Mouse (Mus musculus) layer of hippocampus, adult 9-10 months (tissue): ENCODE results near the gene Pigu.

Experiments used
- DNase-seq: peaks from one replicate; pipeline ENCODE4 v3.0.0; 2022; ENCODE audit warnings: low spot score

The Pigu gene

GRCm38 (mm10) chr2:155356971-155357591 lies at the start of gene Pigu:
TSS of gene Pigu (minus strand) at chr2:155357430.
- DNase-seq: peak; percentile 87

- no peak for DNase-seq
Observed at GRCm38 (mm10) chr2:155404635-155405034, 47.4 kb upstream of the Pigu start.

- no peak for DNase-seq
Observed at GRCm38 (mm10) chr2:155401926-155402325, 44.7 kb upstream of the Pigu start.

GRCm38 (mm10) chr2:155400276-155400675 lies 43.0 kb upstream of the Pigu start:
- DNase-seq: no peak

GRCm38 (mm10) chr2:155394586-155394985 lies 37.4 kb upstream of the Pigu start:
- no peak for DNase-seq

GRCm38 (mm10) chr2:155388573-155388972 lies 31.3 kb upstream of the Pigu start:
- DNase-seq: no peak

- no peak for DNase-seq
Observed at GRCm38 (mm10) chr2:155387052-155387451, 29.8 kb upstream of the Pigu start.

GRCm38 (mm10) chr2:155386534-155386899 lies 29.3 kb upstream of the Pigu start:
- no peak for DNase-seq

GRCm38 (mm10) chr2:155385731-155386533 lies 28.7 kb upstream of the Pigu start:
- no peak for DNase-seq

GRCm38 (mm10) chr2:155385090-155385489 lies 27.9 kb upstream of the Pigu start:
- DNase-seq: peak; percentile 83

- DNase-seq: no peak
Observed at GRCm38 (mm10) chr2:155382791-155383438, 25.7 kb upstream of the Pigu start.

- no peak for DNase-seq
Observed at GRCm38 (mm10) chr2:155382332-155382700, 25.1 kb upstream of the Pigu start.

- peak; percentile 92 for DNase-seq
Observed at GRCm38 (mm10) chr2:155381643-155382331, 24.6 kb upstream of the Pigu start.

GRCm38 (mm10) chr2:155381060-155381437 lies 23.8 kb upstream of the Pigu start:
- DNase-seq: no peak

GRCm38 (mm10) chr2:155380261-155381059 lies 23.2 kb upstream of the Pigu start, which contains the start of gene Trp53inp2:
TSS of gene Trp53inp2 (plus strand) at chr2:155381059.
- no peak for DNase-seq

- no peak for DNase-seq
Observed at GRCm38 (mm10) chr2:155376191-155376590, 19.0 kb upstream of the Pigu start.

GRCm38 (mm10) chr2:155374521-155374920 lies 17.3 kb upstream of the Pigu start:
- DNase-seq: no peak

GRCm38 (mm10) chr2:155373886-155374285 lies 16.7 kb upstream of the Pigu start:
- DNase-seq: no peak

GRCm38 (mm10) chr2:155373302-155373701 lies 16.1 kb upstream of the Pigu start:
- no peak for DNase-seq

GRCm38 (mm10) chr2:155372451-155372850 lies 15.2 kb upstream of the Pigu start:
- DNase-seq: no peak

GRCm38 (mm10) chr2:155369333-155369883 lies 12.2 kb upstream of the Pigu start:
- DNase-seq: no peak
